Mouse (Mus musculus) adrenal gland, postnatal 36 days (tissue): Measurements from ENCODE around the gene Gm17387. TPM values are rescaled to one million over a fixed set of nuclear protein-coding genes. Genes with fewer than 3 reads are reported as not detected.

Experiments
- DNase-seq, 2 experiments: peaks; one replicate each; pipeline ENCODE4 v3.0.0; 2021; ENCODE audit warnings: mixed read lengths in 1 of 2
- total RNA-seq, 2 experiments: library from RNA; stranded (reverse); gene quantifications; 2 replicates each; pipeline ENCODE4 v1.2.3; 2021

Gm17387 gene
- total RNA-seq, 2 experiments from 2014 or later: not detected

- peak; percentile 34 to 38 for DNase-seq
These were observed 43.2 kb downstream of the Gm17387 start for GRCm38 (mm10) chr7:141072017-141072745.

GRCm38 (mm10) chr7:141073782-141074181 is 44.9 kb downstream of the Gm17387 start:
- no peak for DNase-seq

- no peak for DNase-seq
These were observed 48.9 kb downstream of the Gm17387 start, which contains the start of gene Pkp3 for GRCm38 (mm10) chr7:141077841-141078240. Gene Pkp3, plus strand, starts transcription at chr7:141078218.

- no peak for DNase-seq
These were observed 49.9 kb downstream of the Gm17387 start for GRCm38 (mm10) chr7:141078876-141079275.

Other genes with a start within 250 kb of the Gm17387 start
- not detected for gene Syce1, start 241.3 kb upstream of the Gm17387 start, total RNA-seq
- gene Zfp941, start 207.0 kb upstream of the Gm17387 start, total RNA-seq: 1 to 10 TPM; 2.7 to 3.4 TPM
- gene Urah, start 194.1 kb upstream of the Gm17387 start, total RNA-seq: under 1 TPM in 1 of 2 experiments, not detected in 1; 0.70 TPM
- gene Scgb1c1, start 183.6 kb upstream of the Gm17387 start, total RNA-seq: not detected
- gene Odf3, start 181.3 kb upstream of the Gm17387 start, total RNA-seq: under 1 TPM in 1 of 2 experiments, not detected in 1; 0.26 TPM
- 1 to 10 TPM in 1 of 2 experiments, not detected in 1; 1.3 TPM for gene Gm45785, start 172.8 kb upstream of the Gm17387 start, total RNA-seq
- 10 to 100 TPM; 52.7 to 60.4 TPM for gene Ric8a, start 172.2 kb upstream of the Gm17387 start, total RNA-seq
- gene Bet1l, start 171.6 kb upstream of the Gm17387 start, total RNA-seq: 10 to 100 TPM; 30.5 to 41.4 TPM
- gene Psmd13, start 147.2 kb upstream of the Gm17387 start, total RNA-seq: 100 to 1,000 TPM; 118 to 127 TPM
- 10 to 100 TPM; 31.3 to 33.8 TPM for gene Sirt3, start 146.8 kb upstream of the Gm17387 start, total RNA-seq
- gene Cox8b, start 128.7 kb upstream of the Gm17387 start, total RNA-seq: 1,000 to 10,000 TPM in 1 of 2 experiments, 100 to 1,000 TPM in 1; 964 to 1,065 TPM
- gene Nlrp6, start 108.2 kb upstream of the Gm17387 start, total RNA-seq: 1 to 10 TPM in 1 of 2 experiments, under 1 TPM in 1; 0.99 to 1.1 TPM
- 10 to 100 TPM; 35.8 to 38.1 TPM for gene Pgghg, start 87.7 kb upstream of the Gm17387 start, total RNA-seq
- 1 to 10 TPM in 1 of 2 experiments, under 1 TPM in 1; 0.63 to 1.7 TPM for gene Ifitm5, start 78.8 kb upstream of the Gm17387 start, total RNA-seq
- gene Gm45717, start 73.2 kb upstream of the Gm17387 start, total RNA-seq: not detected
- gene Ifitm2, start 73.1 kb upstream of the Gm17387 start, total RNA-seq: 100 to 1,000 TPM; 430 to 633 TPM
- 1 to 10 TPM; 5.5 to 7.3 TPM for gene Ifitm1, start 61.9 kb upstream of the Gm17387 start, total RNA-seq
- 100 to 1,000 TPM; 135 to 191 TPM for gene Ifitm3, start 18.4 kb upstream of the Gm17387 start, total RNA-seq
- gene Ifitm6, start 11.2 kb upstream of the Gm17387 start, total RNA-seq: under 1 TPM in 1 of 2 experiments, not detected in 1; 0.99 TPM
- gene B4galnt4, start 32.0 kb downstream of the Gm17387 start, total RNA-seq: under 1 TPM; 0.83 to 0.95 TPM
- gene Pkp3, start 49.1 kb downstream of the Gm17387 start, total RNA-seq: 1 to 10 TPM; 1.4 to 1.5 TPM
- 1 to 10 TPM; 2.4 to 4.3 TPM for gene Sigirr, start 71.4 kb downstream of the Gm17387 start, total RNA-seq
- under 1 TPM; 0.30 TPM for gene Ano9, start 88.7 kb downstream of the Gm17387 start, total RNA-seq
- 10 to 100 TPM; 41.8 to 42.9 TPM for gene Ptdss2, start 93.3 kb downstream of the Gm17387 start, total RNA-seq
- gene Rnh1, start 143.7 kb downstream of the Gm17387 start, total RNA-seq: 100 to 1,000 TPM; 265 to 371 TPM
- 10 to 100 TPM; 89.1 to 93.9 TPM for gene Hras, start 164.9 kb downstream of the Gm17387 start, total RNA-seq
- gene Lrrc56, start 165.0 kb downstream of the Gm17387 start, total RNA-seq: 1 to 10 TPM; 4.7 to 8.8 TPM
- under 1 TPM; 0.13 TPM for gene Lmntd2, start 184.9 kb downstream of the Gm17387 start, total RNA-seq
- gene Rassf7, start 186.7 kb downstream of the Gm17387 start, total RNA-seq: 1 to 10 TPM; 3.6 to 4.1 TPM
- gene Phrf1, start 199.7 kb downstream of the Gm17387 start, total RNA-seq: 10 to 100 TPM; 70.5 to 89.3 TPM
- 10 to 100 TPM; 13.5 to 14.9 TPM for gene Irf7, start 237.3 kb downstream of the Gm17387 start, total RNA-seq
- 10 to 100 TPM in 1 of 2 experiments, 1 to 10 TPM in 1; 3.3 to 17.3 TPM for gene Cdhr5, start 247.7 kb downstream of the Gm17387 start, total RNA-seq